Mouse (Mus musculus): Measurements from ENCODE around the gene Adgrf3.

- TF ChIP-seq CTCF (IDR thresholded peaks at IDR 0.05; ENCODE audit: control insufficient read depth, insufficient read depth, insufficient read length) = no peak
- no peak for TF ChIP-seq MYOD1 (IDR thresholded peaks at IDR 0.05; ENCODE audit: control insufficient read depth, insufficient read length, low read depth)
- TF ChIP-seq MYOG (IDR thresholded peaks at IDR 0.05; ENCODE audit: control insufficient read depth, extremely low read depth, insufficient read length) = no peak
- TF ChIP-seq MAX (IDR thresholded peaks at IDR 0.05) = no peak
- no peak for TF ChIP-seq CEBPB (IDR thresholded peaks at IDR 0.05; ENCODE audit: low read depth)
- TF ChIP-seq USF1 (IDR thresholded peaks at IDR 0.05; ENCODE audit: low read depth) = no peak
These were observed 42.1 kb upstream of the Adgrf3 start for GRCm38 (mm10) chr5:30247666-30248065.

Measured in C2C12 (cell line).